Mouse (Mus musculus) right cerebral cortex, postnatal 36 days (tissue): ENCODE results near the gene Snapin.

Experiments used
- DNase-seq, 2 experiments: peaks; one replicate each; pipeline ENCODE4 v3.0.0; 2022; ENCODE audit warnings: low spot score in 2 of 2, mixed read lengths in 1 of 2

Snapin gene

DNA sequence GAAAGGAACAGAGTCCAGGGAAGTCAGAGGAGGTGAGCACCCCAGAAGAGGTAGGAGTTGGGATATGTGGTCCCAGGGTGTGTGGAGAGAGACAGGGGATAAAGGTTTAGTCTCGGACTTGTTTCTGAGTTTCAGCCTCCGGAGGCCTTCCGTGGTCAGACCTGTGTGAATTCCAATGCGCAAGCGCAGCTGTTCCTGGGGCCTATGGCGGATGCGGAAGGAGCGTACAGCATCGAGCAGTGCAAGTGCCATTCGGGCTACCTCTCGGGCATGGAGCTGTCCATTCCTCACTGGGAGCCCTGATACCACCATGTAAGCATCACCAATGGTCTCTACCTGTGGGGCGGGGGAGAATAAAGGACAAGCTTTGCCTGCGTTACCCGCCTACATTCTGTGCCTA lies 35.9 kb downstream of the Snapin start:
- no peak for DNase-seq

DNA sequence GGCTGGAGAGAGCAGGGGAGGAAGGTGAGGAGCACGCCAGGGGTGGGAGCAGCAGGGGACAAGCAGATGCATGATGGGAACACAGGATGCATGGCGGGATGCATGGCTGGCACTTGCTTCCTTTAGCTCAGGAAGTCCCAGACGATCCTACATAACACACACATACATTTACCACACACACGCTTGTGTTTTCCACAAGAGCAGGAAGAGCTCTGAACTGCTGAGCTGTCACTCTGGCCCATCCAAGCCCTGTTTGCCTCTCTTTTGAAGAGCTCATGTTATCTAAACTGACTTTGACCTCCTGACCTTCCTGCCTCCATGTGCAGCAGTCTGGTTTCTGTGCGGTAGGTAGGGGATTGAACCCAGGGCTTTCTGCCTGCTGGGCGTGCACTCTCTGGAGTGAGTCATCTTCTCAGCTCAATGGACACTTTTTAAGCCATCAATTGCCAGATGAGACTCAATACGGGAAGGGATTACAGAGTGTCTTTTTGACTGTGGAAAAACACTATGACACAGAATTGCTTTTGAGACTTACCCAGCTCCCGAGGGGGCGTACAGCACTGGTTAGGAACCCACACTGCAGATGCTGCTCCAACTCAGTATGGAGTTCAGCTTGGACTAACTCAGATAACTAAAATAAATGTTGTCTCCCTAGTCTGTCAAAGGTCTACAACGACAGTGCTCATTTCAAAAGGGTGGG lies 39.3 kb downstream of the Snapin start:
- DNase-seq, result peak in 1 of 2 experiments; percentile 64

DNA sequence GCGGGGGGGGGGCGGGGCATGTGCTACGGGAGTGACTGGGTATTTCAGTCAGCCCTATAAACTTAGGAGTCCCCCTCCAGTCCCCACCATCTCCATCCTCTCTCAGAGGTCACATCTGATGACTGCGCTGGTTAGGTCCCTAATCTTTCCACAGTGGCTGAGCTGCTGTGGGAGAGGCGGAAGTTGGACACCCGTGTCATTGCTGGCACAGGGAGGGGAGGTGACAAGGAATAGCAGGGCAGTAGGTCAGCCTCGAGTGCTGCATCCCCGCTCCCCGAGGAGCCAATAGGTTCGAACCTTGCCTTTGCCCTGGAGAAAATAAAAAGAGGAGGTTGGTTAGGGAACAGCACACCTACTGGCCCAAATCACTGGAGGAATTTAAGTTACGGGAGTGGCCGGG lies 40.0 kb downstream of the Snapin start:
- DNase-seq, result no peak

DNA sequence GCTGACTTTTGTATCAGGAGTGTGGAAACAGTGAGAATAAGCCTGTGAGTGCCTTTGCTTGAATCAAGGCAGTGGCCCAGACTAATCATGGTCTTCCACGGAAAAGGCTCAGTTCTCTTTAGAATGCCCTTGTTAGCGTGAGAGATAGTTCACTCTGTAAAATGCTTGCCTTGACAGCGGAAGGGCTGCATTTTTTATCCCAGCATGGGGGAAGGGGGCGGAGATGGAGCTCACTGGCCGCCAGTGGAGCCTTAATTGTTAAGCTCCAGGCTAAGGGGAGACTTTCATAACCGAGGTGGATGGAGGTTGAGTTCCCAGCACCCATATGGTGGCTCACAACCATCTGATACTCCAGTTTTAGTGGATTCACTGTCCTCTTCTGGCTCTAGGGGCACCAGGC lies 42.2 kb downstream of the Snapin start:
- no peak for DNase-seq

DNA sequence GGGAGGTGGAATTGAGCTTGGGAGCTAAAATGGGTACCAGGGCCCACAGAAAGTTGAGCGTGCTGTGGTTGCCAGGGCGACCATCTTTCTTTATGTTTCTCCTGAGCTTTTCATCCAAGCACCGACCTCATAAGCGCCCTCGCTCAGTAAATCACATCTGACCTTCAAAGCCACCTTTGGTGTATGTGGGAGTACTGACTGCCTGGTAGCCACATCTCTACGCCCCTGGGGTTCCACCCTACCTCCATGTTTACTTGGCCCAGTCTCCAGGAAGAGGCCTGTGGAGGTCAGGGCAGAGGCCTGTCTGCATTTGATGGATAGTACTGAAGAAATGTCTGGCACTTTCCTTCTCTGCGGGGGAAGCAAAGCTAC lies 43.7 kb downstream of the Snapin start:
- no peak for DNase-seq

DNA sequence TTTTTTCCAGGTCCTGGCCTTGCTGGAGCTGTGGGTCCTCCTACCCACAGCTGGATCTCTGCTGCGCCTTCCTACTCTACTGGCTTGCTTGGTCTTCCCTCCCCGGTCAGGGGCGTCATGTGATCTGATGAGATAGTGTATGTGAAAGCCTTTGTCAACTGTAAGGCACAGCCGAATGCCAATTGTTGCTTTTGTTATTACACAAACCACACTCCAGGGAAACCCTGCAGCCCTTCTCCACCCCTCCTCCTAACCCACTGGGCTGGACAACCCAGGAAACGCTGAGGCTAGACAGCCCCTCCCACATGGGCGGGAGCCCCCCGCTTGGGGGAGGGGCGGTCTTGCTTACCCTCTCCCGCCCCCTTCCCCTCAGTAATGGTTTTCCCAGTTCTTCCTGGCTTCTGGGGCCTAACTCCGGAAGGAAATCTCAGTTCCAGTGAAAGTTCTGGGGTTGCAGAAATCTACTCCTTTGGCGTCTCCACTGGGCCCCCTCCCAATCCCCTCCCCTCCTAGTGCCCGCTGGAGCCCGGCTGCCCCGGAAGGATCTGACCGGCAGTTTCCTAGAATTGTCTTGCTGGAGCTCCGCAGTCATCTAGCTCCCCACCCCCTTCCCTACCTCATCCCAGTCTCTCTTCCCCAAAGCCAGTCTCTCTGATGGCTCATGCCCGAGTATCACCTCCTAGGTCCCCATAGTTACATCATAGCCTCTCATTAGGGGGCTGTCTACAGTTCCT lies 44.3 kb downstream of the Snapin start:
- DNase-seq, result peak; percentile 30 to 54

DNA sequence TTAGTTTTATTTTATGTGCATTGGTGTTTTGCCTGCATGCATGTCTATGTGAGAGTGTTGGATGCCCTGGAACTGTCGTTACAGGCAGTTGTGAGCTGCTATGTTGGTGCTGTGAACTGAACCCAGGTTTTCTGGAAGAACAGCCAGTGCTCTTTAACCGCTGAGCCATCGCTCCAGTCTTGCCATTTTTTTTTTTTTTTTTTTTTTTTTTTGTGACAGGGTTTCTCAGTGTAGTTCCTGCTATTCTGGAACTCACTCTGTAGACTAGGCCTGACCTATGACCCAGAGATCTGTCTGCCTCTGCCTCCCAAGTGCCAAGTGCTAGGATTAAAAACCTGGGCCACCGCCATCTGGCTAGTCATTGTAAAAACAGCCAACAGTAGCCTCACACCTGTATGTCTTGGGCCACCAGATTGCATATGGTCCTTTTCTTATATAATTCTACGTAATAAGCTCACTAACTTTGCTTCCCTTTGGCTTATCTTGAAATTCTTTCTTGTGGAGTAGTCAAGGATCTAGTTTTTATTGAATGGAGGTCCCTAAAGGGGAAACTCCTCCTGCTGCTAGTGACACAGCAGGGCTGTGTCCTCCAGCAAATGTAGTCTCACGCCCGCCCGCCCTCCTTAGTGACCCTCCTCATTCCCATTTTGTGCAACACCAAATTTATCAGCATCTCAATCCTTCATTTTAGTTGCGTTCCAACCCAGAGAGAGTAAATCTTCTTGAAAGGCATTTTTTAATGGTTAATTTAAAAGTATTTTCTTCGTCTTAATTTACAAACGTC lies 45.2 kb downstream of the Snapin start:
- no peak for DNase-seq

DNA sequence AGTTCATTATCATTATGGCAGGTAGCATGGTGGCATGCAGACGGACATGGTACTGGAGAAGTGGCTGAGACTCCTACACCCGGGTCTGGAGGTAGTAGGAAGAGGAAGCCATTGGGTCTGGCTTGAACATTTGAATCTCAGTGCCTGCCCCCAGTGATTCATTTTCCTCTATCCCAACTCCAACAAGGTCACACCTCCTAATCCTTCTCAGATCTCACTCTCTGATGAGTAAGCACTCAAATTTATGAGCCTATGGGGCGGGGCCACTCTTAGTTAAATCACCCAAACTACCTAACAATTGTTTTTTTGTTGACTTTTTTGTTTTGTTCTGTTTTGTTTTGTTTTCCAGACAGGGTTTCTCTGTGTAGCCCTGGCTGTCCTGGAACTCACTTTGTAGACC lies 46.9 kb downstream of the Snapin start:
- DNase-seq, result no peak

DNA sequence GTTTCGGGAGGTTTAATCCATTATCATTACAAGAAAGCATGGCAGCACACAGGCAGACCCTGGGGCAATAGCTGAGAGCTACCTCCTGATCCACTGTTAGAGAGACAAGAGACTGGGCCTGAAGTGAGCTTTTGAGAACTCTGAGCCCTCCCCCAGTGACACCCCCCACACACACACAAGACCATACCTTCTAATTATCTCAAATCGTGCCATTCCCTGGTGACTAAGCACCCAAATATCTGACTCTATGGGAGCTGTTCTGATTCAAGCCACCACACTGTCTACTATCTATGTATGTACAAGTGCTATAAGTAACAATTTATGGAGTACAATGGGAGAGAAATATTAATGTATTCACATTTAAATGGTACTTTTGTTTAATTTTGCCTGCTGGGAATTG lies 50.1 kb downstream of the Snapin start:
- DNase-seq, result no peak
